In genomic region chr19:8691871-8692539, GRCm38 (mm10) we compare ENCODE assay signal across 24 mouse cellular contexts. TPM values are rescaled to one million over a fixed set of nuclear protein-coding genes. Genes with fewer than 3 reads are reported as not detected.
DNase-seq lines count a peak whose midpoint lies in the region; ATAC-seq and TF ChIP-seq lines count a peak whose summit lies in the region.
"Had no signal": no experiment of that assay in that cellular context is flagged by ENCODE, and none has a peak within 500 bp of the region (broad histone marks: within the 10 kb centered on the region; RNA-seq: fewer than 3 reads in every experiment).

No protein-coding gene starts in this region.

- no peaks in the 10 kb centered on the region for H3K36me3 ChIP-seq in forebrain, embryonic 14.5 days (ENCODE audit: control insufficient read depth, insufficient read depth, low read length)
- no peaks in the 10 kb centered on the region for H3K36me3 ChIP-seq in forebrain, embryonic 11.5 days (ENCODE audit: control insufficient read depth, insufficient read depth, low read length)
- no peaks in the 10 kb centered on the region for H3K36me3 ChIP-seq in lung, embryonic 14.5 days (ENCODE audit: insufficient read depth)
- no peaks in the 10 kb centered on the region for H3K36me3 ChIP-seq in embryonic facial prominence, embryonic 14.5 days (ENCODE audit: control insufficient read depth, insufficient read depth, low read length)
- H3K36me3 ChIP-seq: limb, embryonic 10.5 days; stomach, embryonic 15.5 days had no signal

- DNase-seq in forebrain, embryonic 14.5 days (ENCODE audit: low spot score), result peak; percentile 50
- no peak for DNase-seq in forebrain, embryonic 11.5 days (ENCODE audit: low spot score)
- peak; percentile 45 for DNase-seq in lung, embryonic 14.5 days
- no peak for DNase-seq in lung, adult 2 months
- peak; percentile 50 for DNase-seq in embryonic facial prominence, embryonic 14.5 days (ENCODE audit: low spot score)
- DNase-seq in gastrocnemius, postnatal 14 days, result no peak
- DNase-seq: adrenal gland, postnatal 36 days; cerebellum, adult 9-10 months; heart, postnatal 14 days; liver, postnatal 0 days; right cerebral cortex, postnatal 14 days had no signal

- no peaks in the 10 kb centered on the region for H3K4me1 ChIP-seq in forebrain, embryonic 14.5 days (ENCODE audit: control insufficient read depth, insufficient read depth, low read length)
- H3K4me1 ChIP-seq in forebrain, embryonic 11.5 days (replicated peaks; ENCODE audit: control insufficient read depth, insufficient read depth, low read length), result no peaks in the 10 kb centered on the region
- H3K4me1 ChIP-seq in lung, embryonic 14.5 days (ENCODE audit: insufficient read depth), result no peaks in the 10 kb centered on the region
- 0 out of 2 replicates have a peak, but pooled peaks cover 2% of the 10 kb centered on the region for H3K4me1 ChIP-seq in lung, adult 2 months (ENCODE audit: control insufficient read depth, insufficient read depth, low read length)
- no peaks in the 10 kb centered on the region for H3K4me1 ChIP-seq in embryonic facial prominence, embryonic 14.5 days (ENCODE audit: control insufficient read depth, insufficient read depth, low read length)
- peaks cover 12% of the 10 kb centered on the region for H3K4me1 ChIP-seq in olfactory bulb, adult 2 months (ENCODE audit: control insufficient read depth, insufficient read depth, low read length)
- H3K4me1 ChIP-seq: limb, embryonic 10.5 days; stomach, embryonic 15.5 days had no signal

- H3K4me2 ChIP-seq in forebrain, embryonic 14.5 days (ENCODE audit: low read length), result no peak overlapping the region
- H3K4me2 ChIP-seq in forebrain, embryonic 11.5 days (ENCODE audit: low read depth, low read length, severe bottlenecking), result no peak overlapping the region
- no peak overlapping the region for H3K4me2 ChIP-seq in lung, embryonic 14.5 days
- no peak overlapping the region for H3K4me2 ChIP-seq in embryonic facial prominence, embryonic 14.5 days (ENCODE audit: low read depth, low read length)
- H3K4me2 ChIP-seq: heart, embryonic 11.5 days; stomach, embryonic 15.5 days had no signal

- TF ChIP-seq POLR2A in lung, adult 2 months (IDR thresholded peaks at IDR 0.05; ENCODE audit: borderline replicate concordance, extremely low read depth, low read depth, low read length), result no peak
- no peak for TF ChIP-seq POLR2A in olfactory bulb, adult 2 months (IDR thresholded peaks at IDR 0.05; ENCODE audit: insufficient read depth, low read depth, low read length)

- WGBS in forebrain, embryonic 14.5 days, result 44% methylated on average over 9 of the region's 9 CpGs
- WGBS in forebrain, embryonic 11.5 days, result 62% methylated on average over 9 of the region's 9 CpGs
- whole genome bisulfite sequencing in lung, embryonic 14.5 days, result 49% methylated on average over 9 of the region's 9 CpGs
- WGBS in lung, adult 2 months, result 55% methylated on average over 9 of the region's 9 CpGs
- WGBS in embryonic facial prominence, embryonic 14.5 days, result 54% methylated on average over 9 of the region's 9 CpGs
- WGBS in olfactory bulb, adult 2 months, result 21% methylated on average over 9 of the region's 9 CpGs

- no peak overlapping the region for H3K4me3 ChIP-seq in forebrain, embryonic 14.5 days (ENCODE audit: low read depth, low read length)
- no peak overlapping the region for H3K4me3 ChIP-seq in forebrain, embryonic 11.5 days (ENCODE audit: low read depth, low read length)
- H3K4me3 ChIP-seq in lung, embryonic 14.5 days (ENCODE audit: low read depth, low read length), result no peak overlapping the region
- no peak overlapping the region for H3K4me3 ChIP-seq in lung, adult 2 months (replicated peaks; ENCODE audit: extremely low read depth, low read depth, low read length)
- no peak overlapping the region for H3K4me3 ChIP-seq in embryonic facial prominence, embryonic 14.5 days (ENCODE audit: low read depth, low read length)
- H3K4me3 ChIP-seq in olfactory bulb, adult 2 months (ENCODE audit: insufficient read depth, low read depth, low read length), result no peak overlapping the region
- H3K4me3 ChIP-seq: limb, embryonic 10.5 days; megakaryocyte, embryonic 14.5 days; myocyte; stomach, embryonic 15.5 days had no signal

- intact Hi-C loops in gastrocnemius, postnatal 14 days (cut with DNase I; ENCODE audit: low total_unique reads), result no loop called here

- TF ChIP-seq CTCF in lung, embryonic 14.5 days (IDR thresholded peaks at IDR 0.05; ENCODE audit: low read depth), result no peak
- TF ChIP-seq CTCF in lung, adult 2 months (IDR thresholded peaks at IDR 0.05; ENCODE audit: insufficient read depth, low read length), result no peak
- no peak for TF ChIP-seq CTCF in olfactory bulb, adult 2 months (IDR thresholded peaks at IDR 0.05; ENCODE audit: insufficient read depth, low read depth, low read length)

- no peak for ATAC-seq in forebrain, embryonic 14.5 days
- ATAC-seq in forebrain, embryonic 11.5 days (replicated peaks; ENCODE audit: low FRiP score), result no peak
- no peak for ATAC-seq in lung, embryonic 14.5 days (ENCODE audit: insufficient read depth)
- ATAC-seq in embryonic facial prominence, embryonic 14.5 days (ENCODE audit: low read depth), result no peak
- ATAC-seq in megakaryocyte-erythroid progenitor cell, adult 5-6 weeks (replicated peaks; ENCODE audit: low FRiP score, low TSS enrichment, poor library complexity, severe bottlenecking), result no peak
- ATAC-seq: hindbrain, embryonic 16.5 days; intestine, postnatal 0 days; liver, postnatal 0 days had no signal

- no peaks in the 10 kb centered on the region for H3K27me3 ChIP-seq in forebrain, embryonic 14.5 days (replicated peaks; ENCODE audit: control insufficient read depth, insufficient read depth, low read length)
- H3K27me3 ChIP-seq in forebrain, embryonic 11.5 days (ENCODE audit: control insufficient read depth, insufficient read depth, low read length), result no peaks in the 10 kb centered on the region
- no peaks in the 10 kb centered on the region for H3K27me3 ChIP-seq in lung, embryonic 14.5 days (ENCODE audit: insufficient read depth, low read length)
- no peaks in the 10 kb centered on the region for H3K27me3 ChIP-seq in embryonic facial prominence, embryonic 14.5 days (replicated peaks; ENCODE audit: control insufficient read depth, insufficient read depth, low read length)
- H3K27me3 ChIP-seq: stomach, embryonic 15.5 days had no signal

- no peaks in the 10 kb centered on the region for H3K9me3 ChIP-seq in forebrain, embryonic 14.5 days (replicated peaks; ENCODE audit: control insufficient read depth, low read length)
- no peaks in the 10 kb centered on the region for H3K9me3 ChIP-seq in forebrain, embryonic 11.5 days (ENCODE audit: control insufficient read depth, low read length)
- no peaks in the 10 kb centered on the region for H3K9me3 ChIP-seq in lung, embryonic 14.5 days (ENCODE audit: low read depth, low read length)
- no peaks in the 10 kb centered on the region for H3K9me3 ChIP-seq in embryonic facial prominence, embryonic 14.5 days (ENCODE audit: control insufficient read depth, low read length)
- H3K9me3 ChIP-seq: limb, embryonic 10.5 days; stomach, embryonic 15.5 days had no signal

- peak overlapping the region; percentile 39; the same call in 1 of the 2 replicates for H3K27ac ChIP-seq in forebrain, embryonic 14.5 days (ENCODE audit: low read depth, low read length)
- no peak overlapping the region for H3K27ac ChIP-seq in forebrain, embryonic 11.5 days (ENCODE audit: low read depth, low read length)
- H3K27ac ChIP-seq in lung, embryonic 14.5 days (ENCODE audit: low read depth), result no peak overlapping the region
- 0 out of 2 replicates have a peak overlapping the region, but pooled peaks have one; percentile 4 for H3K27ac ChIP-seq in embryonic facial prominence, embryonic 14.5 days (replicated peaks; ENCODE audit: low read depth, low read length)
- H3K27ac ChIP-seq in olfactory bulb, adult 2 months (ENCODE audit: insufficient read depth, low read depth, low read length), result peak overlapping the region; percentile 41; the same call in 1 of the 2 replicates
- H3K27ac ChIP-seq: kidney, postnatal 0 days; limb, embryonic 10.5 days; stomach, embryonic 15.5 days had no signal

- H3K9ac ChIP-seq in forebrain, embryonic 14.5 days (ENCODE audit: low read length), result no peak overlapping the region
- no peak overlapping the region for H3K9ac ChIP-seq in forebrain, embryonic 11.5 days (ENCODE audit: low read length)
- H3K9ac ChIP-seq in lung, embryonic 14.5 days, result no peak overlapping the region
- H3K9ac ChIP-seq in embryonic facial prominence, embryonic 14.5 days (ENCODE audit: low read depth, low read length), result no peak overlapping the region
- H3K9ac ChIP-seq: liver, postnatal 0 days; stomach, embryonic 15.5 days had no signal

RNA-seq across cellular contexts. Expression of gene Chrm1, which starts 28.4 kb away (rescaled TPM):
- polyA plus RNA-seq in forebrain, embryonic 14.5 days (2014; fragmentation: Nextera tagmentation; extraction: Ambion mirVana), result 1.7 and 3.1 TPM in 2 replicates
- polyA plus RNA-seq in forebrain, embryonic 11.5 days (2014; fragmentation: Nextera tagmentation; extraction: Ambion mirVana), result 0.13 TPM in 1 of 2 replicates, not detected in the other
- polyA plus RNA-seq in lung, embryonic 14.5 days (2014; fragmentation: Nextera tagmentation; extraction: Ambion mirVana), result 0.05 and 0.08 TPM in 2 replicates
- 0.89 and 1.7 TPM in 2 replicates for polyA plus RNA-seq in lung, adult 2 months (2012; rRNA removed)
- 0.35 and 0.45 TPM in 2 replicates for polyA plus RNA-seq in embryonic facial prominence, embryonic 14.5 days (2014; fragmentation: Nextera tagmentation; extraction: Ambion mirVana)
- not detected in 2 replicates for polyA plus RNA-seq in olfactory bulb, adult 2 months (2012; ENCODE audit: insufficient read depth, insufficient read length, low replicate concordance, missing spikeins)
- not detected in 2 replicates for total RNA-seq in megakaryocyte-erythroid progenitor cell, adult 5-6 weeks (2014; fragmentation: Nextera tagmentation)
- not detected in 2 replicates for total RNA-seq in megakaryocyte-erythroid progenitor cell, adult 5-6 weeks (2017)
- total RNA-seq in gastrocnemius, postnatal 14 days (2021), result under 1 TPM in 1 of 2 experiments, not detected in 1; 0.02 TPM
- total RNA-seq: common myeloid progenitor, adult 5-6 weeks; gastrocnemius, adult 18-20 months had no signal
- polyA plus RNA-seq: liver, postnatal 0 days; myocyte had no signal

RNA-seq across cellular contexts. Expression of gene Slc3a2, which starts 31.2 kb away (rescaled TPM):
- 179 and 200 TPM in 2 replicates for polyA plus RNA-seq in forebrain, embryonic 14.5 days (2014; fragmentation: Nextera tagmentation; extraction: Ambion mirVana)
- polyA plus RNA-seq in forebrain, embryonic 11.5 days (2014; fragmentation: Nextera tagmentation; extraction: Ambion mirVana), result 132 and 143 TPM in 2 replicates
- polyA plus RNA-seq in lung, embryonic 14.5 days (2014; fragmentation: Nextera tagmentation; extraction: Ambion mirVana), result 85.0 and 89.1 TPM in 2 replicates
- polyA plus RNA-seq in lung, adult 2 months (2012; rRNA removed), result 263 and 265 TPM in 2 replicates
- polyA plus RNA-seq in embryonic facial prominence, embryonic 14.5 days (2014; fragmentation: Nextera tagmentation; extraction: Ambion mirVana), result 100 and 107 TPM in 2 replicates
- not detected in 2 replicates for polyA plus RNA-seq in olfactory bulb, adult 2 months (2012; ENCODE audit: insufficient read depth, insufficient read length, low replicate concordance, missing spikeins)
- total RNA-seq in megakaryocyte-erythroid progenitor cell, adult 5-6 weeks (2014; fragmentation: Nextera tagmentation), result 67.5 and 74.7 TPM in 2 replicates
- total RNA-seq in megakaryocyte-erythroid progenitor cell, adult 5-6 weeks (2017), result 70.1 and 93.9 TPM in 2 replicates
- total RNA-seq in gastrocnemius, postnatal 14 days (2021), result 10 to 100 TPM; 24.6 to 26.8 TPM

RNA-seq across cellular contexts. Expression of gene Wdr74, which starts 43.6 kb away (rescaled TPM):
- polyA plus RNA-seq in forebrain, embryonic 14.5 days (2014; fragmentation: Nextera tagmentation; extraction: Ambion mirVana), result 109 and 111 TPM in 2 replicates
- polyA plus RNA-seq in forebrain, embryonic 11.5 days (2014; fragmentation: Nextera tagmentation; extraction: Ambion mirVana), result 79.5 and 89.2 TPM in 2 replicates
- 83.4 and 88.0 TPM in 2 replicates for polyA plus RNA-seq in lung, embryonic 14.5 days (2014; fragmentation: Nextera tagmentation; extraction: Ambion mirVana)
- 19.5 and 21.3 TPM in 2 replicates for polyA plus RNA-seq in lung, adult 2 months (2012; rRNA removed)
- 76.6 and 80.1 TPM in 2 replicates for polyA plus RNA-seq in embryonic facial prominence, embryonic 14.5 days (2014; fragmentation: Nextera tagmentation; extraction: Ambion mirVana)
- not detected in 2 replicates for polyA plus RNA-seq in olfactory bulb, adult 2 months (2012; ENCODE audit: insufficient read depth, insufficient read length, low replicate concordance, missing spikeins)
- total RNA-seq in megakaryocyte-erythroid progenitor cell, adult 5-6 weeks (2014; fragmentation: Nextera tagmentation), result 193 and 207 TPM in 2 replicates
- total RNA-seq in megakaryocyte-erythroid progenitor cell, adult 5-6 weeks (2017), result 142 TPM in 2 replicates
- 10 to 100 TPM; 21.7 to 23.4 TPM for total RNA-seq in gastrocnemius, postnatal 14 days (2021)

RNA-seq across cellular contexts. Expression of gene 1700092M07Rik, which starts 48.5 kb away (rescaled TPM):
- polyA plus RNA-seq in forebrain, embryonic 14.5 days (2014; fragmentation: Nextera tagmentation; extraction: Ambion mirVana), result 0.77 and 1.1 TPM in 2 replicates
- polyA plus RNA-seq in forebrain, embryonic 11.5 days (2014; fragmentation: Nextera tagmentation; extraction: Ambion mirVana), result 2.3 and 3.1 TPM in 2 replicates
- polyA plus RNA-seq in lung, embryonic 14.5 days (2014; fragmentation: Nextera tagmentation; extraction: Ambion mirVana), result 1.2 and 2.3 TPM in 2 replicates
- polyA plus RNA-seq in lung, adult 2 months (2012; rRNA removed), result not detected in 2 replicates
- polyA plus RNA-seq in embryonic facial prominence, embryonic 14.5 days (2014; fragmentation: Nextera tagmentation; extraction: Ambion mirVana), result 0.85 and 1.9 TPM in 2 replicates
- polyA plus RNA-seq in olfactory bulb, adult 2 months (2012; ENCODE audit: insufficient read depth, insufficient read length, low replicate concordance, missing spikeins), result not detected in 2 replicates
- total RNA-seq in megakaryocyte-erythroid progenitor cell, adult 5-6 weeks (2014; fragmentation: Nextera tagmentation), result 2.0 TPM in 1 of 2 replicates, not detected in the other
- 3.8 and 6.5 TPM in 2 replicates for total RNA-seq in megakaryocyte-erythroid progenitor cell, adult 5-6 weeks (2017)
- total RNA-seq in gastrocnemius, postnatal 14 days (2021), result not detected
- polyA plus RNA-seq: liver, adult 2 months had no signal

RNA-seq across cellular contexts. Expression of gene Stx5a, which starts 49.2 kb away (rescaled TPM):
- 104 and 105 TPM in 2 replicates for polyA plus RNA-seq in forebrain, embryonic 14.5 days (2014; fragmentation: Nextera tagmentation; extraction: Ambion mirVana)
- polyA plus RNA-seq in forebrain, embryonic 11.5 days (2014; fragmentation: Nextera tagmentation; extraction: Ambion mirVana), result 88.4 and 93.8 TPM in 2 replicates
- polyA plus RNA-seq in lung, embryonic 14.5 days (2014; fragmentation: Nextera tagmentation; extraction: Ambion mirVana), result 122 and 126 TPM in 2 replicates
- polyA plus RNA-seq in lung, adult 2 months (2012; rRNA removed), result 79.0 and 88.0 TPM in 2 replicates
- 140 and 142 TPM in 2 replicates for polyA plus RNA-seq in embryonic facial prominence, embryonic 14.5 days (2014; fragmentation: Nextera tagmentation; extraction: Ambion mirVana)
- 609 TPM in 1 of 2 replicates, not detected in the other for polyA plus RNA-seq in olfactory bulb, adult 2 months (2012; ENCODE audit: insufficient read depth, insufficient read length, low replicate concordance, missing spikeins)
- total RNA-seq in megakaryocyte-erythroid progenitor cell, adult 5-6 weeks (2014; fragmentation: Nextera tagmentation), result 74.7 and 80.4 TPM in 2 replicates
- 35.5 and 43.5 TPM in 2 replicates for total RNA-seq in megakaryocyte-erythroid progenitor cell, adult 5-6 weeks (2017)
- 10 to 100 TPM; 24.1 to 28.0 TPM for total RNA-seq in gastrocnemius, postnatal 14 days (2021)

Comparison
In these comparisons a context has a peak if more than half of its experiments do, and no peak if none do; other contexts are left out.
1. DNase-seq: peak in forebrain, embryonic 14.5 days (single experiment), lung, embryonic 14.5 days (single experiment) and embryonic facial prominence, embryonic 14.5 days (single experiment); none in forebrain, embryonic 11.5 days (single experiment), lung, adult 2 months (single experiment) and gastrocnemius, postnatal 14 days (single experiment).
2. H3K27ac ChIP-seq: peak in forebrain, embryonic 14.5 days (single experiment), embryonic facial prominence, embryonic 14.5 days (single experiment) and olfactory bulb, adult 2 months (single experiment); none in forebrain, embryonic 11.5 days (single experiment) and lung, embryonic 14.5 days (single experiment).